Mouse (Mus musculus) ES-E14 (cell line): ENCODE data around the gene Olfr484. TPM values are rescaled to one million over a fixed set of nuclear protein-coding genes. Genes with fewer than 3 reads are reported as not detected.
"Not testable (repeated sequence)": the region's sequence is repeated elsewhere in the genome, so short reads cannot be mapped to it uniquely, and the experiment has no call there.

Source experiments
- DNase-seq: peaks from one replicate; pipeline ENCODE4 v3.0.0-alpha.2; 2013; ENCODE audit warnings: low read depth, low spot score
- H3K27ac ChIP-seq: 2 replicates; pipeline ENCODE4 v1.5.1; 2012; ENCODE audit warnings: low read depth, mild to moderate bottlenecking, low read length, moderate library complexity, mixed read lengths; ENCODE audit not compliant: poor library complexity, insufficient read depth, severe bottlenecking
- H3K36me3 ChIP-seq: 2 replicates; pipeline ENCODE4 v1.6.1; 2012; ENCODE audit warnings: mild to moderate bottlenecking, low read length, moderate library complexity, mixed read lengths; ENCODE audit not compliant: control insufficient read depth, poor library complexity, insufficient read depth, severe bottlenecking
- H3K4me1 ChIP-seq, 2 experiments: fragments of 150-350 bp in 1 of 2; sonication (generic) in 1 of 2; 2 replicates each; pipeline ENCODE4 v1.6.1; 2012; ENCODE audit warnings: low read length in 2 of 2, mild to moderate bottlenecking in 1 of 2, mixed read lengths in 1 of 2; ENCODE audit not compliant: control insufficient read depth in 2 of 2, insufficient read depth in 2 of 2, poor library complexity in 1 of 2
- H3K4me3 ChIP-seq, 2 experiments: fragments of 150-350 bp in 1 of 2; sonication (generic) in 1 of 2; 2 replicates each; pipeline ENCODE4 v1.5.1; 2012; ENCODE audit warnings: low read length in 2 of 2, low read depth in 1 of 2, mild to moderate bottlenecking in 1 of 2, mixed read lengths in 1 of 2; ENCODE audit not compliant: insufficient read depth in 1 of 2, poor library complexity in 1 of 2, severe bottlenecking in 1 of 2
- H3K9ac ChIP-seq: 2 replicates; pipeline ENCODE4 v1.6.1; 2012; ENCODE audit warnings: low read depth, mild to moderate bottlenecking, low read length, mixed read lengths; ENCODE audit not compliant: poor library complexity, insufficient read depth, severe bottlenecking
- H3K9me3 ChIP-seq: fragments of 150-350 bp; sonication (generic); 2 replicates; pipeline ENCODE4 v1.6.1; 2012; ENCODE audit warnings: low read depth, mild to moderate bottlenecking, low read length; ENCODE audit not compliant: control insufficient read depth, insufficient read depth
- CHD2 ChIP-seq: IDR thresholded peaks from 2 replicates; pipeline ENCODE4 v1.6.1; 2014; ENCODE audit warnings: mild to moderate bottlenecking, low read depth, low read length, inconsistent platforms
- HCFC1 ChIP-seq: IDR thresholded peaks from 2 replicates; pipeline ENCODE4 v1.6.1; 2012; ENCODE audit warnings: low read length, inconsistent platforms, borderline replicate concordance; ENCODE audit not compliant: insufficient read depth
- MAFK ChIP-seq: IDR thresholded peaks from 2 replicates; pipeline ENCODE4 v1.6.1; 2014; ENCODE audit warnings: mild to moderate bottlenecking, low read depth, low read length, inconsistent platforms; ENCODE audit not compliant: insufficient read depth
- ZC3H11A ChIP-seq: IDR thresholded peaks from 2 replicates; pipeline ENCODE4 v1.6.1; 2012; ENCODE audit warnings: low read depth, mild to moderate bottlenecking, inconsistent platforms, low read length, borderline replicate concordance
- ZNF384 ChIP-seq: IDR thresholded peaks from 2 replicates; pipeline ENCODE4 v1.6.1; 2012; ENCODE audit warnings: low read depth, low read length, inconsistent platforms
- in situ Hi-C, 2 experiments: fragments of 600-800 bp; cut with MboI; formaldehyde crosslinking; loops; one replicate each; pipeline ENCODE4 v1.15.1; 2025; ENCODE audit warnings: low sequenced_read_pairs in 2 of 2, inconsistent platforms in 1 of 2; ENCODE audit not compliant: unreplicated experiment in 2 of 2
- total RNA-seq: library from RNA; depleted of rRNA; stranded (reverse); fragments of 300-350 nt; gene quantifications from 2 replicates; pipeline ENCODE4 v1.2.3, GENCODE M21; 2012; rRNA removed

The Olfr484 gene
- total RNA-seq = not detected in 2 replicates

- Histone ChIP-seq H3K9ac (no peak within 1 kb of the TSS), H3K4me3 (no peak within 1 kb of the TSS), H3K36me3 (no peaks in the 10 kb centered on the region), H3K4me1 (no peaks in the 10 kb centered on the region), H3K9me3 (no peaks in the 10 kb centered on the region), H3K27ac (no peak within 1 kb of the TSS)
- DNase-seq = no peak
- in situ Hi-C loops = no loop called here
- no peak for TF ChIP-seq MAFK
- no peak for TF ChIP-seq ZC3H11A
- TF ChIP-seq HCFC1 = no peak
- TF ChIP-seq ZNF384 = no peak
- no peak for TF ChIP-seq CHD2
Observed at GRCm38 (mm10) chr7:108127349-108127748, at the start of gene Olfr484. Olfr484 (minus strand) TSS chr7:108127449.

- DNase-seq, H3K4me1 ChIP-seq, H3K9ac ChIP-seq, H3K36me3 ChIP-seq, H3K4me3 ChIP-seq, H3K9me3 ChIP-seq, in situ Hi-C loops, H3K27ac ChIP-seq: not testable (repeated sequence)
Observed at GRCm38 (mm10) chr7:108172642-108173041, 45.4 kb upstream of the Olfr484 start, which contains the start of gene Olfr486. Olfr486 (minus strand) TSS chr7:108172742.

GRCm38 (mm10) chr7:108159771-108160170 lies 32.5 kb upstream of the Olfr484 start, which contains the start of gene Olfr485:
Olfr485 (minus strand) TSS chr7:108159871.
- TF ChIP-seq MAFK = no peak
- no peak for TF ChIP-seq ZNF384
- no peak for TF ChIP-seq CHD2
- no peak for TF ChIP-seq ZC3H11A
- no peak for TF ChIP-seq HCFC1
- Histone ChIP-seq H3K4me1 (no peaks in the 10 kb centered on the region), H3K27ac (no peak within 1 kb of the TSS), H3K9ac (no peak within 1 kb of the TSS), H3K36me3 (no peaks in the 10 kb centered on the region), H3K4me3 (no peak within 1 kb of the TSS), H3K9me3 (no peaks in the 10 kb centered on the region)
- DNase-seq = no peak
- in situ Hi-C loops = no loop called here

- Histone ChIP-seq H3K36me3 (no peaks in the 10 kb centered on the region), H3K9me3 (no peaks in the 10 kb centered on the region), H3K4me1 (peaks cover 4% of the 10 kb centered on the region in 2 experiments; a peak in 3 of 4 replicates), H3K4me3 (no peak overlapping the region), H3K9ac (no peak overlapping the region), H3K27ac (peak overlapping the region; percentile 78; the same call in 1 of the 2 replicates)
- no peak for DNase-seq
- TF ChIP-seq CHD2 = no peak
- no peak for TF ChIP-seq ZNF384
- no peak for TF ChIP-seq HCFC1
- TF ChIP-seq MAFK = no peak
- no peak for TF ChIP-seq ZC3H11A
- in situ Hi-C loops = no loop called here
Observed at GRCm38 (mm10) chr7:108121416-108121815, 5.8 kb downstream of the Olfr484 start.

GRCm38 (mm10) chr7:108120681-108121080 lies 6.6 kb downstream of the Olfr484 start:
- no peaks in the 10 kb centered on the region for H3K9me3 ChIP-seq
- no peak overlapping the region for H3K9ac ChIP-seq
- in situ Hi-C loops = no loop called here
- H3K4me3 ChIP-seq = no peak overlapping the region
- H3K4me1 ChIP-seq = peaks cover 4% of the 10 kb centered on the region in 2 experiments; a peak in 3 of 4 replicates
- no peak for DNase-seq
- peak overlapping the region; percentile 78; the same call in 1 of the 2 replicates for H3K27ac ChIP-seq
- H3K36me3 ChIP-seq = no peaks in the 10 kb centered on the region
- no peak for TF ChIP-seq ZC3H11A
- TF ChIP-seq CHD2 = no peak
- no peak for TF ChIP-seq MAFK
- no peak for TF ChIP-seq ZNF384
- TF ChIP-seq HCFC1 = no peak
